Mouse (Mus musculus): Measurements from ENCODE around the gene Armcx5. TPM values are rescaled to one million over a fixed set of nuclear protein-coding genes. Genes with fewer than 3 reads are reported as not detected.
"Not testable (repeated sequence)": the region's sequence is repeated elsewhere in the genome, so short reads cannot be mapped to it uniquely, and the experiment has no call there.

Armcx5 gene
- polyA plus RNA-seq, 1 experiment from 2014 or later = 9.3 TPM

DNA sequence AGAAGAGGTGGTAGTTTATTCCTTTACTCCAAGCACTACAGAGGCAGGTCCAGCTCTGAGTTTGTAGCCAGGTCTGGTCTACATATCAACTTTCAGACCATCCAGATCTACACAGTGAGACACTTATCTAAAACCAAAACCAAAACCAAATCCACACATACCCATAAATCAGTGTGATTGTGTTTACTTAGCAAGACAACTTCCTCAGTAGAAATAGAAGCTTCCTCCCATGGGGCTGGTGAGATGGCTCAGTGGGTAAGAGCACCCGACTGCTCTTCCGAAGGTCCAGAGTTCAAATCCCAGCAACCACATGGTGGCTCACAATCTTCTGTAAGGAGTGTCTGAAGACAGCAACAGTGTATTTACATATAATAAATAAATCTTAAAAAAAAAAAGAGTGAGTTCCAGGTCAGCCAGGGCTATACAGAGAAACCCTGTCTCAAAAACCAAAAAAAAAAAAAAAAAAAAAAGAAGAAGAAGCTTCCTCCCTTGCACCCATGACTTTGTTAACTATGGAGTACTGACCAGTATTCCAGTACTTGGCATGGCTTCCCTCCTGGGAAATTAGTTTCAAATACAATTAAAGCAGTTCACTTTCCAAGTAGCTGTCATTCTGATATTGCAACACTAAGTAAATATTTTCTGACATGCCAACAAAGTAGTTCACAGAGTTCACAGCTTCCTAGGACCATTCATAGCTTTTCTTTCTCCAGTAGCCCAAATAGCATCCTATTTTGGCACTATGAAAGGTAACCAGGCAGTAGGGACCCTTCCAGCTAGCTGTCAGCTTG is 3.6 kb upstream of the Armcx5 start:
- no peaks in the 10 kb centered on the region for H3K4me1 ChIP-seq (replicated peaks; ENCODE audit: insufficient read depth, low read length)
- DNase-seq (ENCODE audit: low spot score) (no peak), ATAC-seq (replicated peaks; ENCODE audit: low FRiP score, low read depth) (no peak)
- no peaks in the 10 kb centered on the region for H3K36me3 ChIP-seq (ENCODE audit: insufficient read depth, low read length)
- no peaks in the 10 kb centered on the region for H3K27me3 ChIP-seq (ENCODE audit: insufficient read depth, low read length)
- H3K9ac ChIP-seq (ENCODE audit: low read depth, low read length) = no peak overlapping the region
- 80% methylated on average over 2 of the region's 2 CpGs for WGBS
- no peak overlapping the region for H3K4me2 ChIP-seq (ENCODE audit: low read length)
- no peak overlapping the region for H3K4me3 ChIP-seq (replicated peaks; ENCODE audit: low read depth, low read length)
- no peak for TF ChIP-seq CTCF (IDR thresholded peaks at IDR 0.05; ENCODE audit: low read depth)
- no peaks in the 10 kb centered on the region for H3K9me3 ChIP-seq (replicated peaks; ENCODE audit: low read length)
- no peak overlapping the region for H3K27ac ChIP-seq

DNA sequence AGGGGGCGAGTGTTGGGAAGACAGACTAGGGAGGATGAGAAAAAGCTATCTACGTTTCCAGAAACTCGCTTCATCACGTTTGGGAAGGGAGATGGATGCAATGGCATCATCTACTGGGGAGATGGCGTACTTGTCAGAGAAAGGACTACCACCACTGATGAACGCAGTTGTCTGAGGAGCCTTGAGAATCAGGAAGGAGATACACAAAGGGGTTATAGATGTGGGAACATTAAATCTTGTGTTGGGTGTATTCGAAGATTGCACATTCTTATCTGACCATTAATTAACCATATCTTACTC is 473 bp downstream of the Armcx5 start:
- peak overlapping the region; percentile 56 for H3K4me2 ChIP-seq (ENCODE audit: low read length)
- peak; percentile 3; the same call in 1 of the 2 replicates for TF ChIP-seq CTCF (IDR thresholded peaks at IDR 0.05; ENCODE audit: low read depth)
- H3K9ac ChIP-seq (ENCODE audit: low read depth, low read length) = peak overlapping the region; percentile 63
- no peaks in the 10 kb centered on the region for H3K27me3 ChIP-seq (ENCODE audit: insufficient read depth, low read length)
- 29% methylated on average over 7 of the region's 7 CpGs for WGBS
- H3K9me3 ChIP-seq (replicated peaks; ENCODE audit: low read length) = no peaks in the 10 kb centered on the region
- ATAC-seq (replicated peaks; ENCODE audit: low FRiP score, low read depth) (no peak), DNase-seq (ENCODE audit: low spot score) (no peak)
- peak overlapping the region; percentile 63 for H3K4me3 ChIP-seq (replicated peaks; ENCODE audit: low read depth, low read length)
- no peaks in the 10 kb centered on the region for H3K36me3 ChIP-seq (ENCODE audit: insufficient read depth, low read length)
- H3K27ac ChIP-seq = 0 out of 2 replicates have a peak overlapping the region, but pooled peaks have one; percentile 57
- H3K4me1 ChIP-seq (replicated peaks; ENCODE audit: insufficient read depth, low read length) = no peaks in the 10 kb centered on the region

DNA sequence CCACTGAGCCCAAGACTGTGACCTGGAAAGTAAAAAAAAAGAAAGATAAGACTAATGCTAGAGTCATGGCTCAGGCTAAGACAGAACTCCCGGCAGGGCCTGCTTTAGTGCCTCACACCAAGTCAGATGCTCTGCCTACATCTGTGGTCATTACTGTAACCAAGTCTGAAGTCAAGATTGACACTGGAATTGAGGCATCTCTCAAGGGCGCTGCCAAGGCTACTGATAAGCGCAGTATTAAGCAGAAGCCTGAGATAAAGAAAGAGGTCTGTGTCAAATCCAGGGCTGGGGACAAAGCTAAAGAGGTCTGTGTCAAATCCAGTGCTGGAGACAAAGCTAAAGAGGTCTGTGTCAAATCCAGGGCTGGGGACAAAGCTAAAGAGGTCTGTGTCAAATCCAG is 2.8 kb downstream of the Armcx5 start:
- H3K9me3 ChIP-seq (replicated peaks; ENCODE audit: low read length); H3K4me3 ChIP-seq (replicated peaks; ENCODE audit: low read depth, low read length); H3K27ac ChIP-seq; ATAC-seq (replicated peaks; ENCODE audit: low FRiP score, low read depth); H3K4me1 ChIP-seq (replicated peaks; ENCODE audit: insufficient read depth, low read length); H3K36me3 ChIP-seq (ENCODE audit: insufficient read depth, low read length); H3K4me2 ChIP-seq (ENCODE audit: low read length); H3K27me3 ChIP-seq (ENCODE audit: insufficient read depth, low read length); DNase-seq (ENCODE audit: low spot score); H3K9ac ChIP-seq (ENCODE audit: low read depth, low read length): not testable (repeated sequence)
- 88% methylated on average over 3 of the region's 3 CpGs for WGBS

DNA sequence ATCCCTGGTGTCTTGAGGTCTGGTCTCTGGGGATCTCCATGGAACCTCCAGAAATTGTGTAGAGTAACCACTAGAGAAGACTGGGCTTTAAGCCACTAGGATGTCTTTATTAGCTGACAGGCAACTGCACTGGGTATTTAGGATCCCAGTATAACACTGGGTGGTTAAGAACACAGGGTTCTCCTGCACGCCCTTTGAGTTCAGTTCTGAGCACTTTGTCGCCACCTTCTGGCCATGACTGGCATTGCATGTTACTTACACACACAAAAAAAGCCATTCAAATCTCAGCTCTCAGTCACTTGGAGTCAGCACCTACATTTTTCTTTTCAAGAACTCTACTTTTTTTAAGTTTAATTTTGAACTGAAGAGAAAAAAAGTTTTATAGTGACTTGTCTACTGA is 10.3 kb downstream of the Armcx5 start:
- TF ChIP-seq CTCF (IDR thresholded peaks at IDR 0.05; ENCODE audit: low read depth) = peak; percentile 82
- no peak overlapping the region for H3K4me2 ChIP-seq (ENCODE audit: low read length)
- DNase-seq (ENCODE audit: low spot score) = peak; percentile 61
- no peaks in the 10 kb centered on the region for H3K27me3 ChIP-seq (ENCODE audit: insufficient read depth, low read length)
- H3K9ac ChIP-seq (ENCODE audit: low read depth, low read length) = no peak overlapping the region
- 2% methylated on average over 2 of the region's 2 CpGs for WGBS
- H3K36me3 ChIP-seq (ENCODE audit: insufficient read depth, low read length) = no peaks in the 10 kb centered on the region
- no peaks in the 10 kb centered on the region for H3K9me3 ChIP-seq (replicated peaks; ENCODE audit: low read length)
- ATAC-seq (replicated peaks; ENCODE audit: low FRiP score, low read depth) = no peak
- no peak overlapping the region for H3K27ac ChIP-seq
- H3K4me3 ChIP-seq (replicated peaks; ENCODE audit: low read depth, low read length) = no peak overlapping the region
- H3K4me1 ChIP-seq (replicated peaks; ENCODE audit: insufficient read depth, low read length) = no peaks in the 10 kb centered on the region

DNA sequence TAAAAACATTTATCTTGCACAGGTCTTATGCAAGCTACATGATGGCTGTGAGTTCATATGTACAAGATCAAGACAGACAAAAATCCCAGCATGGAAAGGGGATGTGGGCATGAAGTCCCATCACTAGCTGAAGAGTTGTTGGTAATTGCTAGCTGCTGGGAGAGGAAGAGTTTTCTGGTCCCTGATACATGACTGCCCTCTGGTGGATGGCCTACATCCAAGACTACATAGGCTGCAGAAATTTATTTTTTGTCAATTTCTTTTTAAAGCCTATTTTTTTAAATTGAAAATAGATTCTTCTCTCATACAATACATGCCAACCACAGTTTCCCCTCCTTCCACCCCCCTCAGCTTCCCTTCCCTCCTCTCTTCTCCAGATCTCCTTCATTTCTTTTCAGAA is 19.2 kb downstream of the Armcx5 start:
- TF ChIP-seq CTCF (IDR thresholded peaks at IDR 0.05; ENCODE audit: low read depth) = peak; percentile 63
- Histone ChIP-seq H3K27me3 (ENCODE audit: insufficient read depth, low read length) (no peaks in the 10 kb centered on the region), H3K9ac (ENCODE audit: low read depth, low read length) (no peak overlapping the region), H3K9me3 (replicated peaks; ENCODE audit: low read length) (no peaks in the 10 kb centered on the region), H3K27ac (no peak overlapping the region), H3K36me3 (ENCODE audit: insufficient read depth, low read length) (no peaks in the 10 kb centered on the region), H3K4me1 (replicated peaks; ENCODE audit: insufficient read depth, low read length) (no peaks in the 10 kb centered on the region), H3K4me2 (ENCODE audit: low read length) (no peak overlapping the region), H3K4me3 (replicated peaks; ENCODE audit: low read depth, low read length) (no peak overlapping the region)
- ATAC-seq (replicated peaks; ENCODE audit: low FRiP score, low read depth) = no peak
- peak; percentile 27 for DNase-seq (ENCODE audit: low spot score)

DNA sequence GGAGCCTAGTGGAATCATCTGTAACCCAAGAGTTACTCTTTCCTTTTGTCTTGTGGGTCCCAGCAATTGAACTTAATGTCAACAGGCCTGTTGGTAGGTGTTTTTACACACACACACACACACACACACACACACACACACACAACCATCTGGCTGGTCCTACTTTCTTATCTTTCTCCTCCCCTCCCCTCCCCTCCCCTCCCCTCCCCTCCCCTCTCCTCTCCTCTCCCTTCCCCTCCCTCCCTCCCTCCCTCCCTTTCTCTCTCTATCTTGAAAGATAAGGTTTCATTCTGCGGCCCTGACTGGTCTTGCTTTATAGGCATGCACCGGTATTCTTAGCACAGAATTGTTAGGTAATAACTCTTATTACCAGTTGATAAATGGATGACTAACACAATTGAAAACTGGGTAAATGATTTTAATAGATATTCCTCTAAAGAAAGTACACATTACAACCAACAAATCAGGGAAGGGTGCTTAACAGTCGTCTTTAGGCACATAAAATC is 25.6 kb downstream of the Armcx5 start:
- Histone ChIP-seq H3K4me2 (ENCODE audit: low read length) (no peak overlapping the region), H3K9ac (ENCODE audit: low read depth, low read length) (no peak overlapping the region), H3K36me3 (ENCODE audit: insufficient read depth, low read length) (no peaks in the 10 kb centered on the region), H3K4me1 (replicated peaks; ENCODE audit: insufficient read depth, low read length) (no peaks in the 10 kb centered on the region), H3K4me3 (replicated peaks; ENCODE audit: low read depth, low read length) (no peak overlapping the region), H3K9me3 (replicated peaks; ENCODE audit: low read length) (no peaks in the 10 kb centered on the region), H3K27ac (no peak overlapping the region), H3K27me3 (ENCODE audit: insufficient read depth, low read length) (no peaks in the 10 kb centered on the region)
- ATAC-seq (replicated peaks; ENCODE audit: low FRiP score, low read depth) (no peak), DNase-seq (ENCODE audit: low spot score) (no peak)
- TF ChIP-seq CTCF (IDR thresholded peaks at IDR 0.05; ENCODE audit: low read depth) = no peak
- WGBS = 38% methylated on average over 3 of the region's 3 CpGs

DNA sequence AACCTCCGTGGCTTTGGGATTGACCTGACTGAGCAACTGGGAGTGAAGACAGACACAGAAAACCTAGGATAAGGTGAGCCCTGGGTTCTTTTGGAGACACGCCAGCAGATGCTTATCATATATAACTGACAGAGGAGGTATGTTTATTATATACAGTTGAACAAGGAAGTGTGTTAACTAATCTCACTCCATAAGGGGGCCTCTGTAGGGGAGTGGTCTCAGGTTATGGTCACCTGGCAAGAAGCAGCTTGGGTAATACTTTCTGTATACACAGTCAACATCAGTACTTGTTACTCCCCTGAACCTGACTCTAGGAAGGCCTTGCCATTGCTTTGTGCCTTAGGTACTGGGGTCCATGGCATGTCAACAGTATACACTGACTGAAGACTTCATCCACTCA is 26.0 kb downstream of the Armcx5 start:
- Histone ChIP-seq H3K27me3 (ENCODE audit: insufficient read depth, low read length) (no peaks in the 10 kb centered on the region), H3K4me3 (replicated peaks; ENCODE audit: low read depth, low read length) (no peak overlapping the region), H3K9ac (ENCODE audit: low read depth, low read length) (no peak overlapping the region), H3K27ac (no peak overlapping the region), H3K9me3 (replicated peaks; ENCODE audit: low read length) (no peaks in the 10 kb centered on the region), H3K4me2 (ENCODE audit: low read length) (no peak overlapping the region), H3K4me1 (replicated peaks; ENCODE audit: insufficient read depth, low read length) (no peaks in the 10 kb centered on the region), H3K36me3 (ENCODE audit: insufficient read depth, low read length) (no peaks in the 10 kb centered on the region)
- WGBS = 75% methylated on average over 2 of the region's 2 CpGs
- DNase-seq (ENCODE audit: low spot score) (no peak), ATAC-seq (replicated peaks; ENCODE audit: low FRiP score, low read depth) (no peak)
- no peak for TF ChIP-seq CTCF (IDR thresholded peaks at IDR 0.05; ENCODE audit: low read depth)
